Mouse (Mus musculus) hematopoietic stem cell, adult 5-6 weeks (primary cell): ENCODE measurements around the gene Olfr11. TPM values are rescaled to one million over a fixed set of nuclear protein-coding genes. Genes with fewer than 3 reads are reported as not detected.

ENCODE experiments used
- ATAC-seq, 2 experiments: fragments of 125-278 bp in 1 of 2; replicated peaks in 1 of 2; 2 replicates each; pipeline ENCODE4 v1.8.0; 2016 to 2017; ENCODE audit warnings: inconsistent platforms in 2 of 2, mild to moderate bottlenecking in 2 of 2, moderate number of reproducible peaks in 2 of 2, low read depth in 1 of 2, moderate TSS enrichment in 1 of 2; ENCODE audit not compliant: low FRiP score in 2 of 2, poor library complexity in 2 of 2, severe bottlenecking in 2 of 2, insufficient read depth in 1 of 2, low TSS enrichment in 1 of 2
- total RNA-seq: library from RNA; stranded (forward); fragments of 172-1452, 232-1000 nt; gene quantifications from 2 replicates; pipeline ENCODE4 v1.2.3, GENCODE M21; 2017

Gene Olfr11
- not detected in 2 replicates for total RNA-seq

- no peak for ATAC-seq
These were observed at the start of gene Olfr11 for GRCm38 (mm10) chr13:21642418-21642817. Gene Olfr11, minus strand, starts transcription at chr13:21642518.

GRCm38 (mm10) chr13:21677305-21677704 lies 35.0 kb upstream of the Olfr11 start, which contains the start of gene Olfr1360:
Gene Olfr1360, minus strand, starts transcription at chr13:21677405.
- no peak for ATAC-seq

- ATAC-seq, result no peak
These were observed 21.0 kb upstream of the Olfr11 start, which contains the start of gene Olfr1361 for GRCm38 (mm10) chr13:21663286-21663685. Gene Olfr1361, minus strand, starts transcription at chr13:21663386.

DNA sequence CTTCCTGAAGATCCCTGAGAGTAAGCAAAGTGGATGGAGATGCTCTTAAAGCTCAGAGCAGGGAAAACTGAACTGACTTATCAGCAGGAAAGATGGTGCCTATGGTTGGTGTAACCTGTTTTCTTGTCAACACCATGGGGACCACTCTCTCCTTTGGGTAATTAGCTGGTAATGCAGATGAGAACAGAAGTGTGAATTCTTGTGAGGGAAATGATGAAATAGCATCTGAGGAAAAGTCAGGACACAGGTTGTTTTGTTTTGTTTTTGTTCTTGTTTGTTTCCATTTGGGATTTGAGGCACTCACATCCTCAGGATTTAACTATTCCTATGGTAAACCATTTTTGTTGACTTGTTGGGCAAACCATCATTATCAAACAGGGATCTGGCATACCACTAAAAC lies 28.4 kb downstream of the Olfr11 start, which contains the start of gene Olfr1362:
Olfr1362 (minus strand) TSS at position 101 of the 400 bp plus-strand sequence.
- ATAC-seq, result no peak

DNA sequence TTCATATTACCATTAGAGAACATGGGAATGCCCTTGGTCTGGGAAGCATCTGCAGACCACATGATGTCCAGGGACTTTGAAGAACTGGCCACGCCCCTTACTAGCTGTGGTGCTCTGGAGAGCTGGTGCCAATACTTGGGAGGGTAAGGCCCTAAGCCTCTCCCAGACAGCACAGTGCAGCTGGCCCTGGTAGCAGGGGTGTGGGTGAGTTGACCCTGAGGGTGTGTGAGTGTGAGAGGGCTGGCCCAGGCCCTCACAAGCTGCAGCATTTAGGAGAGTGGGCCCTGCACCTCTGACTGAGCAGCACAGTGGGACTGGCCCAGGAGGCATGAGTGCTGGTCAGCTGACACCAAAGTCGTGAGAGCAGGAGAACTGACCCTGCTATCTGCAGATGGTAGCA lies 50.7 kb downstream of the Olfr11 start:
- no peak for ATAC-seq

Other genes with a start within 250 kb of the Olfr11 start
- gene Zkscan3, start 239.8 kb downstream of the Olfr11 start, total RNA-seq, result 41.1 and 49.8 TPM in 2 replicates
- gene Pgbd1, start 201.5 kb downstream of the Olfr11 start, total RNA-seq, result 0.88 and 2.2 TPM in 2 replicates
- 38.0 and 39.3 TPM in 2 replicates for gene Zscan26, start 188.8 kb downstream of the Olfr11 start, total RNA-seq
- 1.7 TPM in 1 of 2 replicates, not detected in the other for gene Nkapl, start 174.0 kb downstream of the Olfr11 start, total RNA-seq
- gene Zkscan4, start 163.6 kb downstream of the Olfr11 start, total RNA-seq, result 1.4 and 1.6 TPM in 2 replicates
- not detected in 2 replicates for gene Gm10065, start 163.1 kb downstream of the Olfr11 start, total RNA-seq
- gene AK157302, start 147.3 kb downstream of the Olfr11 start, total RNA-seq, result 0.19 and 0.25 TPM in 2 replicates
- 2.6 and 6.6 TPM in 2 replicates for gene Gm11273, start 141.1 kb downstream of the Olfr11 start, total RNA-seq
- 18.2 and 21.3 TPM in 2 replicates for gene Zkscan8, start 111.4 kb downstream of the Olfr11 start, total RNA-seq
- gene Olfr1366, start 99.7 kb downstream of the Olfr11 start, total RNA-seq, result not detected in 2 replicates
- gene Olfr1535, start 82.6 kb downstream of the Olfr11 start, total RNA-seq, result not detected in 2 replicates
- not detected in 2 replicates for gene Olfr1364, start 60.8 kb downstream of the Olfr11 start, total RNA-seq
- gene Olfr1362, start 28.5 kb downstream of the Olfr11 start, total RNA-seq, result not detected in 2 replicates
- not detected in 2 replicates for gene Olfr1361, start 20.9 kb upstream of the Olfr11 start, total RNA-seq
- gene Olfr1360, start 34.9 kb upstream of the Olfr11 start, total RNA-seq, result not detected in 2 replicates
- gene Olfr1359, start 55.6 kb upstream of the Olfr11 start, total RNA-seq, result not detected in 2 replicates
- 207 and 226 TPM in 2 replicates for gene Hist1h2bl, start 73.6 kb upstream of the Olfr11 start, total RNA-seq
- gene Hist1h2ai, start 73.9 kb upstream of the Olfr11 start, total RNA-seq, result 605 and 1,529 TPM in 2 replicates
- 66.5 and 218 TPM in 2 replicates for gene Hist1h3h, start 75.1 kb upstream of the Olfr11 start, total RNA-seq
- 228 and 356 TPM in 2 replicates for gene Hist1h2bm, start 79.5 kb upstream of the Olfr11 start, total RNA-seq
- gene Hist1h4j, start 92.5 kb upstream of the Olfr11 start, total RNA-seq, result 134 and 252 TPM in 2 replicates
- 1,343 and 1,971 TPM in 2 replicates for gene Hist1h4k, start 108.0 kb upstream of the Olfr11 start, total RNA-seq
- 437 and 599 TPM in 2 replicates for gene Hist1h2ak, start 111.3 kb upstream of the Olfr11 start, total RNA-seq
- 843 and 1,062 TPM in 2 replicates for gene Hist1h2bn, start 111.6 kb upstream of the Olfr11 start, total RNA-seq
- 487 and 689 TPM in 2 replicates for gene Hist1h1b, start 138.1 kb upstream of the Olfr11 start, total RNA-seq
- gene Hist1h3i, start 140.9 kb upstream of the Olfr11 start, total RNA-seq, result 102 and 199 TPM in 2 replicates
- gene Hist1h2an, start 144.7 kb upstream of the Olfr11 start, total RNA-seq, result 238 and 317 TPM in 2 replicates
- 17.5 and 24.0 TPM in 2 replicates for gene Hist1h2bp, start 144.9 kb upstream of the Olfr11 start, total RNA-seq
- gene Hist1h2bq, start 167.7 kb upstream of the Olfr11 start, total RNA-seq, result 25.5 and 234 TPM in 2 replicates
- gene Hist1h2ao, start 167.9 kb upstream of the Olfr11 start, total RNA-seq, result not detected in 2 replicates
- 1,005 and 2,128 TPM in 2 replicates for gene Hist1h4m, start 169.2 kb upstream of the Olfr11 start, total RNA-seq
- gene Hist1h4n, start 189.7 kb upstream of the Olfr11 start, total RNA-seq, result 608 and 1,167 TPM in 2 replicates
- gene Hist1h2ap, start 191.0 kb upstream of the Olfr11 start, total RNA-seq, result 2,322 and 2,497 TPM in 2 replicates
- 126 and 348 TPM in 2 replicates for gene Hist1h2br, start 191.2 kb upstream of the Olfr11 start, total RNA-seq